Mouse (Mus musculus): ENCODE results near the gene Gm20388. TPM values are rescaled to one million over a fixed set of nuclear protein-coding genes. Genes with fewer than 3 reads are reported as not detected.
A peak's percentile ranks its signal among the peaks of the same experiment; 100 is the strongest.

Gm20388 gene
- polyA plus RNA-seq, 1 experiment = 23.9 TPM

DNA sequence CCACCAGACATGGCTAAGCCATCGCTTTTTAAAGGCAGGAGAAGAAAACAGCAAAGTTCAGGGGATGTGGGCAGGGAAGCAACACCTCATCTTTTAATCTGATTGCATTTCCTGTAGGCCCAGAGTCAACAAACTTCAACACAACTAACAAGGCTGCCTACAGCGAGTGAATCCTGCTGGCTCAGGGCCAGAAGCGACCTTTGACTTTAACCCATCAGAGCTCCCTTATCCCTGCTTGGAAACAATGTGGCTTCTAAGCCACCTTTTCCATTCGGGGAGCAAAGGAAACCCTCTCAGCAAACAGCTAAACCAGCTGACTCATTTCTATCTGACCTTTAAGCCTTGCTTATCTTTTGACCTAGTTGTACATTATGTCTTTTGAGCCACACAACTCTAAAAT is 3886.1 kb downstream of the Gm20388 start:
- Histone ChIP-seq H3K4me3 (ENCODE audit: insufficient read depth, low read length) (no peak overlapping the region), H3K4me1 (ENCODE audit: control insufficient read depth, insufficient read depth, low read length) (no peaks in the 10 kb centered on the region)
- TF ChIP-seq CTCF (IDR thresholded peaks at IDR 0.05; ENCODE audit: extremely low read depth, insufficient read depth, low read length) (no peak), POLR2A (IDR thresholded peaks at IDR 0.05; ENCODE audit: extremely low read depth, insufficient read depth, low read length) (no peak)

DNA sequence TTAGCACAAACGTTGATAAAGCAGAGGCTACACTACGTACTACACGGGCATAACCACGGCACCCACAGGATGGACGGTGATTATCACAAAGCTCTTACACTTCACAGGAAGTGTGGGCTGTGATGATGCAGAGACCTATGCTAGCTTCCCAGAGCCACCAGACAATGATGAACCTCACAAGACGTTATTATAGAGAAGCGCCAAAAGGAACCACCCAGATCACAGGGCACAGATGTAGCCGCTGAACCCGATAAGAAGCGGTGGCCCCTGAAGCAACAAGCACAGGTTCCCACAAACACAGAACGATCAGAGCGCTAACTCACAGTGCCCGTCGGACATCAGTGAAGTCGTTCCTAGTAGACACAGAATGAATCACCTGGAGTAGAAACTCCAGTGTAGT is 3887.3 kb downstream of the Gm20388 start:
- no peak overlapping the region for H3K27ac ChIP-seq (ENCODE audit: insufficient read depth, low read length)
- TF ChIP-seq CTCF (IDR thresholded peaks at IDR 0.05; ENCODE audit: extremely low read depth, insufficient read depth, low read length) = no peak
- TF ChIP-seq POLR2A (IDR thresholded peaks at IDR 0.05; ENCODE audit: extremely low read depth, insufficient read depth, low read length) = no peak

More for the DNA sequence above, 3886.1 kb downstream of the Gm20388 start:
- no peak overlapping the region for H3K27ac ChIP-seq (ENCODE audit: insufficient read depth, low read length)

DNA sequence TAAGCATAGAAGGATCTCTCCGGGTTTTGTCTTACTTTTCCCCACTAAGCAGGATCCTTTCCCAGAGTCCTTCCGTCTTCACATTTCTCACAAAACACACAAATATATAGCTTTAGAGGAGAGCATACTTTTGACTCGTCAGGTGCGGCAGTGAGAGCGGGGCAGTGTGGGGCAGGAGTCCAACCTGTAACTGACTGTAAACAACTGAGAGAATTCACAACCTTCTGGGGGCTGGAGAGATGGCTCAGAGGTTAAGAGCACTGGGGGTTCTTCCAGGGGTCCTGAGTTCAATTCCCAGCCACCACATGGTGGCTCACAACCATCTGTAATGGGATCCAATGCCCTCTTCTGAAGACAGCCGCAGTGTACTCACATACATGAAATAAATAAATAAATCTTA is 3888.8 kb downstream of the Gm20388 start:
- Histone ChIP-seq H3K4me3 (ENCODE audit: insufficient read depth, low read length) (no peak overlapping the region), H3K27ac (ENCODE audit: insufficient read depth, low read length) (no peak overlapping the region), H3K4me1 (ENCODE audit: control insufficient read depth, insufficient read depth, low read length) (no peaks in the 10 kb centered on the region)
- no peak for TF ChIP-seq POLR2A (IDR thresholded peaks at IDR 0.05; ENCODE audit: extremely low read depth, insufficient read depth, low read length)
- no peak for TF ChIP-seq CTCF (IDR thresholded peaks at IDR 0.05; ENCODE audit: extremely low read depth, insufficient read depth, low read length)

More for the DNA sequence above, 3887.3 kb downstream of the Gm20388 start:
- no peaks in the 10 kb centered on the region for H3K4me1 ChIP-seq (ENCODE audit: control insufficient read depth, insufficient read depth, low read length)
- no peak overlapping the region for H3K4me3 ChIP-seq (ENCODE audit: insufficient read depth, low read length)

DNA sequence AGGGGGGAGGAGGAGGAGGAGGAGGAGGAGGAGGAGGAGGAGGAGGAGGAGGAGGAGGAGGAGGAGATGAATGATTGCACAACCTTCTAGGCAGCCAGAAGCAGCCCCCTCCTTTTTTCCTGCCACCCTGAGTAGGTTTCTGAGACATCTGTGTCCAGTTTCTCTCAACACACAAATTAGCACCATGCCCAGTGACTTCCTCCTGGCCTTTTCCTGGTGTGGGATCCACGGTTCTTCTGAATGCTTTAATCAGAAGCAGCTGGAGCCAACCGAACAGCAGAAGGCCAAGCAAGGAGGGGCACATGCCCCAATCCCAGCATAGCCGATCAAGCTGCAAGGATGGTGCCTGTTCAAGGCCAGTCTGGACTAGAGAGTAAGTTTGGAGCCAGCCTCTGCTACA is 3889.2 kb downstream of the Gm20388 start:
- H3K4me3 ChIP-seq (ENCODE audit: insufficient read depth, low read length) = no peak overlapping the region
- no peak for TF ChIP-seq CTCF (IDR thresholded peaks at IDR 0.05; ENCODE audit: extremely low read depth, insufficient read depth, low read length)
- TF ChIP-seq POLR2A (IDR thresholded peaks at IDR 0.05; ENCODE audit: extremely low read depth, insufficient read depth, low read length) = no peak
- H3K4me1 ChIP-seq (ENCODE audit: control insufficient read depth, insufficient read depth, low read length) = no peaks in the 10 kb centered on the region
- H3K27ac ChIP-seq (ENCODE audit: insufficient read depth, low read length) = no peak overlapping the region

DNA sequence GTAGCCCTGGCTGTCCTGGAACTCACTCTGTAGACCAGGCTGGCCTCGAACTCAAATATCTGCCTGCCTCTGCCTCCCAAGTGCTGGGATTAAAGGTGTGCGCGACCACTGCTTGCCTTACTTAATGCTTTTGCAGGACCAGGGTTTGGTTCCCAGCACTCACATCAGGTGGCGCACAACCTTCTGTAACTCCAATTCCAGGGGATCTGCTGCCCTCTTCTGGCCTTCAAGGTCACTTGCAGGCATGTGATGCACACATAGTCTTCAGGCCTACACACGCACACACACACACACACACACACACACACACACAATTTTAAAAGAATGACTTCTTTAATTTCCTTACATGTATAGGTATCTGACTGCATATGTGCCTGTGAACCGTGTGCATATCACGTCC is 3890.2 kb downstream of the Gm20388 start:
- TF ChIP-seq CTCF (IDR thresholded peaks at IDR 0.05; ENCODE audit: extremely low read depth, insufficient read depth, low read length) = no peak
- no peak for TF ChIP-seq POLR2A (IDR thresholded peaks at IDR 0.05; ENCODE audit: extremely low read depth, insufficient read depth, low read length)
- H3K4me3 ChIP-seq (ENCODE audit: insufficient read depth, low read length) = no peak overlapping the region

DNA sequence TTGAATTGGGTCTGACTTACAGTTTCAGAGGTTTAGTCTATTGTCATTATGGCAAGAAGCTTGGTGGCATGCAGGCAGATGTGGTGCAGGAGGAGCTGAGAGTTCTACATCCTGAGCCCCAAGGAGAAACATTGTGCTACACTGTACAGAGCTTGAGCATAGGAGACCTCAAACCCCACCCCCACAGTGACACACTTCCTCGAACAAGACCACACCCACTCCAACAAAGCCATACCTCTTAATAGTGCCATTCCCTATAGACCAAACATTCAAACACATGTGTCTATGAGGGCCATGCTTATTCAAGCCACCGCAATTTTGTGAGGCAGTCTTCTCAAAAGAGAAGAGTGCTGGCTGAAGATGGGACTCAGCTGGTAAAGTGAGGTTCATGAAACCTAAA is 3890.9 kb downstream of the Gm20388 start:
- Histone ChIP-seq H3K4me3 (ENCODE audit: insufficient read depth, low read length) (no peak overlapping the region), H3K4me1 (ENCODE audit: control insufficient read depth, insufficient read depth, low read length) (no peaks in the 10 kb centered on the region), H3K27ac (ENCODE audit: insufficient read depth, low read length) (no peak overlapping the region)
- TF ChIP-seq POLR2A (IDR thresholded peaks at IDR 0.05; ENCODE audit: extremely low read depth, insufficient read depth, low read length) (no peak), CTCF (IDR thresholded peaks at IDR 0.05; ENCODE audit: extremely low read depth, insufficient read depth, low read length) (no peak)

More for the DNA sequence above, 3890.2 kb downstream of the Gm20388 start:
- H3K27ac ChIP-seq (ENCODE audit: insufficient read depth, low read length) = no peak overlapping the region
- H3K4me1 ChIP-seq (ENCODE audit: control insufficient read depth, insufficient read depth, low read length) = no peaks in the 10 kb centered on the region

DNA sequence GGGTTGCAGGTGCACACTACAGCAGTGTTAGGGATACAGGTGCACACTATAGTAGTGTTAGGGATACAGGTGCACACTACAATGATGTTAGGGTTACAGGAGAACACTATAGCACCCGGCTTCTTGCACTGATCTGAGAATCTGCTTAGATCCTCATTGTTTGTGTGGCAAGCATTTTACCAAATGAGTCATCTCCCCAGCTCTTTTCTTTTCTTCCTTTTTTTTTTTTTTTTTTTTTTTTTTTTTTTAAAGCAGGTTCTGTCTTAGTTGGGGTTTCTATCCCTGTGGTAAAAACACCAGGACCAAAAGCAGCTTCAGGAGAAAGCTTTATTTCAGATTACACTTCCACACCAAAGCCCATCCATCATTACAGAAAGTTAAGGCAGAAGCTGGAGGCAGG is 3893.0 kb downstream of the Gm20388 start:
- TF ChIP-seq POLR2A (IDR thresholded peaks at IDR 0.05; ENCODE audit: extremely low read depth, insufficient read depth, low read length) (no peak), CTCF (IDR thresholded peaks at IDR 0.05; ENCODE audit: extremely low read depth, insufficient read depth, low read length) (no peak)
- Histone ChIP-seq H3K4me1 (ENCODE audit: control insufficient read depth, insufficient read depth, low read length) (peaks cover 8% of the 10 kb centered on the region; the same call in 1 of the 2 replicates), H3K27ac (ENCODE audit: insufficient read depth, low read length) (no peak overlapping the region), H3K4me3 (ENCODE audit: insufficient read depth, low read length) (no peak overlapping the region)

DNA sequence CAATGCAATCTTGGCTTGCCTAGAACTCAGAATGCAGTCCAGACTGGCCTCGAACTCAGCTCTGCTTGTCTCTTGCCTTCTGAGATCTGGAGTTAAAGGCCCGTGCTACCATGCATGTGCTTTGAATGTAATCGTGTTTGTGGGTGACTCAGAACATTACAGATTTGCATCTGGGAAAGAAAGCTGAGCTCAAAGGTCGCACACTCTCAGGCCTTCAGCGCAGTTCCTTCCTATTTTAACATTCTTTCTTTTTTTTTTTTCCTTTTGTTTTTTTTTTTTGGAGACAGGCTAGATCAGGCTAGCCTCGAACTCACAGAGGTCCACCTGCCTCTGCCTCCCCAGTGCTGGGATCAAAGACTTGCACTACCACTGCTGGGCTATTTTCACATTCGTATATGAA is 3893.9 kb downstream of the Gm20388 start:
- Histone ChIP-seq H3K4me1 (ENCODE audit: control insufficient read depth, insufficient read depth, low read length) (peaks cover 8% of the 10 kb centered on the region; the same call in 1 of the 2 replicates), H3K27ac (ENCODE audit: insufficient read depth, low read length) (no peak overlapping the region), H3K4me3 (ENCODE audit: insufficient read depth, low read length) (no peak overlapping the region)
- TF ChIP-seq POLR2A (IDR thresholded peaks at IDR 0.05; ENCODE audit: extremely low read depth, insufficient read depth, low read length) = no peak
- no peak for TF ChIP-seq CTCF (IDR thresholded peaks at IDR 0.05; ENCODE audit: extremely low read depth, insufficient read depth, low read length)

DNA sequence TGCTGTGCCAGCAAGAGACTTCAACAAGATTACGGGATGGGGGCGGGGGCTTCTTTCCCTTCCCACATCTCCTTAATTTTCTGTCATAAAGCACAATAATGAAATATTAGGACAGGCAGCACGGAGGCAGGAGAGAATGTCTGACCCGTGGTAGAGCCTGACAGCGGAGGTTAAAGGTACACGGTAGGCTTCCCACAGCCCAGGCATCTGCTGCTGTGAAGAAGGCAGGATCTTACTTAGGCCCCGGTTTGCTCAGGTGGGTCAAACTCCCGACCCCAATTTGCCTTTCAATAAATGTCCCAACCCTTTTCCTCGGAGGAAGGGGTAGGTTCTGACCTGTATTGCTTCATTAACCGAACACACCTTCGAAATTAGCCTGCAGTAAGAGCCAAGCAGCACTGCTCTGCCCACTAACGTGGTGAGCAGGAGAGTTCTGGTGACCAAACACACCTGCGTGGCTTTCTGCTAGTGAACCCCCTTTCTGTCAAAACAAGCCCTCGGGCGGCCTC is 3894.6 kb downstream of the Gm20388 start:
- peaks cover 10% of the 10 kb centered on the region for H3K4me1 ChIP-seq (ENCODE audit: control insufficient read depth, insufficient read depth, low read length)
- no peak for TF ChIP-seq POLR2A (IDR thresholded peaks at IDR 0.05; ENCODE audit: extremely low read depth, insufficient read depth, low read length)
- peak overlapping the region; percentile 97 for H3K4me3 ChIP-seq (ENCODE audit: insufficient read depth, low read length)
- no peak overlapping the region for H3K27ac ChIP-seq (ENCODE audit: insufficient read depth, low read length)

DNA sequence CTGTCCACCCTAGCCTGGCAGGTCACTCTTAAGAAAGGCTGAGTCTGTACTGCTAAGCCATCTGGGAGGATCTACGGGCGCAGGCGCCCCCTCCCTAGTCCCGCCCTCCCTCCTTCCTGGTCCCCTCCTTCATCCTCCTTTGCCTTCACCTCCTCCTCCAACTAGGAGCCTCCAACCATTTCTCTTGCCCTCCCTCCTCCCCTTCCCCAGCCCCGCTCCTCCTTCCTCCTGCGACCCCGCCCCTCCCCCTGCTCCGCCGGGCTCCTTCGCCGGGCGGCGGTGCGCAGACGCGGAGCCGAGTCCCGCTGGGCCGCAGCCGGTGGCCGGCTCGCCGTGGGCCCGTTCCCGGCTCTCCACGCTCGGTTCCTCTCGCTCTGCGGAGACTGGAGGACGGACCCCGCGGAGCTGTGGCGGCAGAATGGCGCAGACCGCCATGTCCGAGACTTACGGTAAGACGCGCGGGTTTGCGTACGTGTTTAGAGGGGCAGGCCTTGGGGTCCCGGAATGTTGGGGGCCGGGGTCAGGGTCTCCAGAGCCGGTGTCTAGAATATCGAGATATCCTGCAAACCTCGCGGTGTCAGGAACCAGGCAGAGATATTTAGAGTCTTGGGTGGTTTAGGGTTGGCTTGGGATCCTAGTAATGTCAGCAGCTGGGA is 3895.2 kb downstream of the Gm20388 start, which contains the start of gene Rab4a:
Rab4a (plus strand) TSS at position 268 of the 656 bp plus-strand sequence.
- Histone ChIP-seq H3K27ac (ENCODE audit: insufficient read depth, low read length) (peak within 1 kb of the TSS; percentile 92), H3K4me3 (ENCODE audit: insufficient read depth, low read length) (peak within 1 kb of the TSS; percentile 97)
- TF ChIP-seq CTCF (IDR thresholded peaks at IDR 0.05; ENCODE audit: extremely low read depth, insufficient read depth, low read length) (no peak), POLR2A (IDR thresholded peaks at IDR 0.05; ENCODE audit: extremely low read depth, insufficient read depth, low read length) (peak; percentile 42; the same call in 1 of the 2 replicates)

More for the DNA sequence above, 3895.2 kb downstream of the Gm20388 start, which contains the start of gene Rab4a:
- H3K4me1 ChIP-seq (ENCODE audit: control insufficient read depth, insufficient read depth, low read length) = peaks cover 11% of the 10 kb centered on the region

All from cortical plate, adult 2 months (tissue).